Mouse (Mus musculus): ENCODE measurements around the gene Eid2. TPM values are rescaled to one million over a fixed set of nuclear protein-coding genes. Genes with fewer than 3 reads are reported as not detected.

The Eid2 gene
- polyA plus RNA-seq, 1 experiment from 2014 or later, result 2.5 TPM

GRCm38 (mm10) chr7:28298837-28299625 is 31.4 kb downstream of the Eid2 start:
- no peak overlapping the region for H3K27ac ChIP-seq
- H3K27me3 ChIP-seq, result peaks cover 87% of the 10 kb centered on the region
- H3K4me2 ChIP-seq (replicated peaks), result peak overlapping the region; percentile 46
- WGBS, result 23% methylated on average over 43 of the region's 43 CpGs
- H3K36me3 ChIP-seq, result no peaks in the 10 kb centered on the region
- H3K9me3 ChIP-seq, result no peaks in the 10 kb centered on the region
- no peak overlapping the region for H3K9ac ChIP-seq
- ATAC-seq (ENCODE audit: low FRiP score, low read depth), result no peak
- no peak overlapping the region for H3K4me3 ChIP-seq
- peaks cover 17% of the 10 kb centered on the region for H3K4me1 ChIP-seq

GRCm38 (mm10) chr7:28301616-28302433 is 34.1 kb downstream of the Eid2 start, which contains the start of gene Dll3:
Dll3 (minus strand) TSS chr7:28302238.
- peaks cover 23% of the 10 kb centered on the region for H3K36me3 ChIP-seq
- peaks cover 17% of the 10 kb centered on the region for H3K4me1 ChIP-seq
- peaks cover 60% of the 10 kb centered on the region for H3K27me3 ChIP-seq
- no peak within 1 kb of the TSS for H3K27ac ChIP-seq
- no peaks in the 10 kb centered on the region for H3K9me3 ChIP-seq
- peak within 1 kb of the TSS; percentile 54 for H3K9ac ChIP-seq
- peak; percentile 38; the same call in 1 of the 2 replicates for ATAC-seq (ENCODE audit: low FRiP score, low read depth)
- H3K4me3 ChIP-seq, result peak within 1 kb of the TSS; percentile 38
- peak within 1 kb of the TSS; percentile 65 for H3K4me2 ChIP-seq (replicated peaks)
- 1% methylated on average over 30 of the region's 30 CpGs for WGBS

GRCm38 (mm10) chr7:28305641-28306040 is 38.0 kb downstream of the Eid2 start:
- 91% methylated on average over 10 of the region's 10 CpGs for WGBS
- no peak overlapping the region for H3K27ac ChIP-seq
- no peaks in the 10 kb centered on the region for H3K9me3 ChIP-seq
- no peak for ATAC-seq (ENCODE audit: low FRiP score, low read depth)
- peaks cover 59% of the 10 kb centered on the region for H3K36me3 ChIP-seq
- H3K4me3 ChIP-seq, result no peak overlapping the region
- peaks cover 26% of the 10 kb centered on the region for H3K4me1 ChIP-seq
- no peak overlapping the region for H3K4me2 ChIP-seq (replicated peaks)
- H3K27me3 ChIP-seq, result peaks cover 22% of the 10 kb centered on the region
- no peak overlapping the region for H3K9ac ChIP-seq

- H3K9ac ChIP-seq, result no peak overlapping the region
- H3K36me3 ChIP-seq, result peaks cover 59% of the 10 kb centered on the region
- H3K4me2 ChIP-seq (replicated peaks), result no peak overlapping the region
- no peak overlapping the region for H3K27ac ChIP-seq
- peaks cover 29% of the 10 kb centered on the region for H3K4me1 ChIP-seq
- H3K27me3 ChIP-seq, result peaks cover 17% of the 10 kb centered on the region
- H3K4me3 ChIP-seq, result no peak overlapping the region
- no peak for ATAC-seq (ENCODE audit: low FRiP score, low read depth)
- H3K9me3 ChIP-seq, result no peaks in the 10 kb centered on the region
- WGBS, result 99% methylated on average over 8 of the region's 8 CpGs
Observed at GRCm38 (mm10) chr7:28306216-28306615, 38.5 kb downstream of the Eid2 start.

DNA sequence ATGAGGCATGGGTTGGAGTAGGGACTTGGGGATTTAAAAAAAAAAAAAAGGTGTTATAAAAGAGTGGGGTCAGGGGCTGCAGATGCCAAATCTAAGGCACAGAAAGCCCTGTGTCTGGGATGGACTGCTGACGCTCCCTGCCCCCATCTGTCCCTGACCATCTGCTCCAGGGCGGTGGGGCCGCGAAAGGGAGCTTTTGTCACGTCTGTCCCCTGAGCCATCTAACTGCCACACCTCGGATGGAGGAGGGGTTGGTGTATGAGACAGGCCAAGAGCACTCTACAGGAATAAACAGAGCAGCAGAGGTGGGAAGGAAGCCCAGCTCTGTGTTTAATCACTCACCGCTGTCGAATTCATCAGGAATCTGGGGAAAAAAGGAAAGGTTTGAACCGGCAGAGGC is 42.1 kb downstream of the Eid2 start:
- ATAC-seq (ENCODE audit: low FRiP score, low read depth), result no peak

GRCm38 (mm10) chr7:28311151-28311925 is 43.7 kb downstream of the Eid2 start:
- H3K4me1 ChIP-seq, result peaks cover 19% of the 10 kb centered on the region
- no peaks in the 10 kb centered on the region for H3K9me3 ChIP-seq
- no peaks in the 10 kb centered on the region for H3K27me3 ChIP-seq
- ATAC-seq (ENCODE audit: low FRiP score, low read depth), result peak; percentile 51
- H3K9ac ChIP-seq, result peak overlapping the region; percentile 91
- H3K4me2 ChIP-seq (replicated peaks), result peak overlapping the region; percentile 90
- H3K36me3 ChIP-seq, result peaks cover 66% of the 10 kb centered on the region
- H3K27ac ChIP-seq, result no peak overlapping the region
- peak overlapping the region; percentile 92 for H3K4me3 ChIP-seq
- WGBS, result 6% methylated on average over 35 of the region's 35 CpGs

More for the DNA sequence above, 42.1 kb downstream of the Eid2 start:
- no peak overlapping the region for H3K27ac ChIP-seq
- H3K36me3 ChIP-seq, result peaks cover 66% of the 10 kb centered on the region
- no peak overlapping the region; the same call in 1 of the 2 replicates for H3K9ac ChIP-seq
- H3K9me3 ChIP-seq, result no peaks in the 10 kb centered on the region
- peaks cover 19% of the 10 kb centered on the region for H3K4me1 ChIP-seq
- no peak overlapping the region for H3K4me3 ChIP-seq
- H3K27me3 ChIP-seq, result no peaks in the 10 kb centered on the region
- 35% methylated on average over 9 of the region's 9 CpGs for WGBS
- no peak overlapping the region for H3K4me2 ChIP-seq (replicated peaks)

GRCm38 (mm10) chr7:28311926-28312543 is 44.4 kb downstream of the Eid2 start, which contains the start of gene Timm50:
Timm50 (minus strand) TSS chr7:28312072.
- no peaks in the 10 kb centered on the region for H3K27me3 ChIP-seq
- peak within 1 kb of the TSS; percentile 92 for H3K4me3 ChIP-seq
- H3K27ac ChIP-seq, result no peak within 1 kb of the TSS
- ATAC-seq (ENCODE audit: low FRiP score, low read depth), result peak; percentile 98
- H3K36me3 ChIP-seq, result peaks cover 66% of the 10 kb centered on the region
- H3K9me3 ChIP-seq, result no peaks in the 10 kb centered on the region
- WGBS, result under 1% methylated on average over 41 of the region's 45 CpGs
- H3K4me2 ChIP-seq (replicated peaks), result peak within 1 kb of the TSS; percentile 90
- H3K4me1 ChIP-seq, result peaks cover 19% of the 10 kb centered on the region
- peak within 1 kb of the TSS; percentile 91 for H3K9ac ChIP-seq

DNA sequence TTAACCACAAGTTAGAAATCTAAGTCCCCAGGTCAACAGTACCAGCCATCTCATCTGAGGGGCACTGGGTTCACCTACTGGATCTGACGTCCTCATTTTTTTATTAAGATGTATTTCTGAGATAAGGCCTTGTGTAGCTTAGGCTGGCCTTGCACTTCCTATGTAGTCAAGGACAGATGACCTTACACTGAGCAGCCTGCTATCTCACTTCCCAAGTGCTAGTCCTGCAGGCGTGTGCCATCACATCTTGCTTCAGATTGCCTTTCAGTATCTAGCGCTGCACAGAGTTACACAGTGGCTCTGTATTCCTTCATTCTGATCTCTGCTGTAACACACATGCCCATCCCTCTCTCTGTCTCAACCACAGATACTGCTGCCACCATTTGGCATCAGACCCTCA is 50.4 kb downstream of the Eid2 start:
- 83% methylated on average over 3 of the region's 3 CpGs for WGBS

DNA sequence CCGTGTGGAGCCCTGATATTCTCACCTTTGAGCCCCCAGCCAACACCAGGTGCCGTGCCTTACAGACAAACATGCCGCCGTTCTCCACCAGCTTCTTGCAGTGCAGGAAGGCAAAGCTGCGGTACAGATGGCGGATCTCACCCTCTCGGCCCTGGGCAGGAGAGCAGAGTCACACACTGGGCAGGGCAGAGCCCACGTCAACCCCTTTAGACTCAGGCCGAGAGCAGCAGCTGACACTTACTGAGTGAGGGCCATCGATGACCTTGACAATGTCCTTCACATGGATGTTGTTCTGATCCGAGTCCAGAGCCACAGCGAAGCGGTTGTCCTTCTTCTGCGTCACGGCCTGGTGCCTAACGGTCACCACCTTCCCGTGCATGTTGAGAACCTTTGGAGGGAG is 51.0 kb downstream of the Eid2 start:
- Histone ChIP-seq H3K4me3 (no peak overlapping the region), H3K9ac (no peak overlapping the region), H3K4me1 (no peaks in the 10 kb centered on the region), H3K9me3 (no peaks in the 10 kb centered on the region), H3K27me3 (no peaks in the 10 kb centered on the region), H3K27ac (no peak overlapping the region), H3K36me3 (peaks cover 99% of the 10 kb centered on the region), H3K4me2 (replicated peaks) (no peak overlapping the region)
- WGBS, result 94% methylated on average over 17 of the region's 17 CpGs
- no peak for ATAC-seq (ENCODE audit: low FRiP score, low read depth)

More for the DNA sequence above, 50.4 kb downstream of the Eid2 start:
- Histone ChIP-seq H3K9ac (no peak overlapping the region), H3K9me3 (no peaks in the 10 kb centered on the region), H3K4me1 (no peaks in the 10 kb centered on the region), H3K27me3 (no peaks in the 10 kb centered on the region), H3K36me3 (peaks cover 92% of the 10 kb centered on the region), H3K27ac (no peak overlapping the region), H3K4me3 (no peak overlapping the region), H3K4me2 (replicated peaks) (no peak overlapping the region)
- no peak for ATAC-seq (ENCODE audit: low FRiP score, low read depth)

Measured in limb, embryonic 13.5 days (tissue).